Mouse (Mus musculus): ENCODE data around the gene Gamt.

DNA sequence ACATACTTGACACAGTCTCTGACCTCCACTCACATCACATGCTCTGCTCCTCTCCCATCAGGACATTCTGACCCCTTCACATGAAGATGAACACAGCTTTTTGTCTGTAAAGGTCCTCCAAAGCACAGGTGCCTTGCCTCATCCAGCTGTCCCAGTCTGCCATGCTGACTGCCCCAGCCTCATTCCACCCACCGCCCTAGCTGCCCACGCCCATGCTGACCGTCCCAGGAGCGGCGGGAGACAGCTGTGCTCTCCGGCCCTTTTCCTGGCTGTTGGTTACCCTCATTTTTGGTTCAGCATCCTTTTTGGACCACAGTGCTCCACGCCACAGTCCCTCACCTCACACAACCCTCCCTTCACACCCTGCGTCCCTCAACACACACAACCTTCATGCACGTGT is 17.6 kb upstream of the Gamt start:
- TF ChIP-seq CTCF (IDR thresholded peaks at IDR 0.05), result no peak
- TF ChIP-seq POLR2A (IDR thresholded peaks at IDR 0.05; ENCODE audit: insufficient read depth, low read depth, low read length), result no peak
